Mouse (Mus musculus) forebrain, embryonic 12.5 days (tissue): ENCODE measurements around the gene Dcpp1. TPM values are rescaled to one million over a fixed set of nuclear protein-coding genes. Genes with fewer than 3 reads are reported as not detected.
A peak's percentile ranks its signal among the peaks of the same experiment; 100 is the strongest.
"Not testable (repeated sequence)": the region's sequence is repeated elsewhere in the genome, so short reads cannot be mapped to it uniquely, and the experiment has no call there.

ENCODE experiments used
- ATAC-seq: fragments of 200-750 bp; cut with Nextera tagmentation; 2 replicates; pipeline ENCODE4 v1.8.0; 2017; ENCODE audit warnings: moderate TSS enrichment; ENCODE audit not compliant: low FRiP score
- H3K27ac ChIP-seq: fragments of 300-500 bp; sonication (generic); 2 replicates; pipeline ENCODE4 v1.5.1; 2016; ENCODE audit warnings: mild to moderate bottlenecking
- H3K27me3 ChIP-seq: fragments of 300-500 bp; sonication (generic); 2 replicates; pipeline ENCODE4 v1.6.1; 2016; ENCODE audit warnings: mild to moderate bottlenecking
- H3K36me3 ChIP-seq: fragments of 300-500 bp; sonication (generic); replicated peaks from 2 replicates; pipeline ENCODE4 v1.6.1; 2016; ENCODE audit warnings: mild to moderate bottlenecking
- H3K4me1 ChIP-seq: fragments of 300-500 bp; sonication (generic); 2 replicates; pipeline ENCODE4 v1.6.1; 2016
- H3K4me2 ChIP-seq: fragments of 300-500 bp; sonication (generic); 2 replicates; pipeline ENCODE4 v1.6.1; 2016; ENCODE audit warnings: mild to moderate bottlenecking, moderate library complexity
- H3K4me3 ChIP-seq: fragments of 300-500 bp; sonication (generic); replicated peaks from 2 replicates; pipeline ENCODE4 v1.5.1; 2016; ENCODE audit warnings: mild to moderate bottlenecking
- H3K9ac ChIP-seq: fragments of 300-500 bp; sonication (generic); 2 replicates; pipeline ENCODE4 v1.6.1; 2016; ENCODE audit warnings: mild to moderate bottlenecking
- H3K9me3 ChIP-seq: fragments of 300-500 bp; sonication (generic); 2 replicates; pipeline ENCODE4 v1.6.1; 2016
- WGBS: fragments of 180-500 bp; shearing (Covaris S2); methylation state at CpG from one replicate; pipeline ENCODE4 v1.1.7; 2016; 5-methylcytosine and 5-hydroxymethylcytosine counted together
- polyA plus RNA-seq: library from polyadenylated mRNA; unstranded; fragments of >200 nt; fragmentation: Nextera tagmentation; extraction: Ambion mirVana; gene quantifications from 2 replicates; pipeline ENCODE4 v1.2.1, GENCODE M21; 2016

Dcpp1 gene
- not detected in 2 replicates for polyA plus RNA-seq

GRCm38 (mm10) chr17:23880576-23880975 lies at the start of gene Dcpp1, which contains the start of gene Dcpp2:
Gene Dcpp1, plus strand, starts transcription at chr17:23880876.
Gene Dcpp2, plus strand, starts transcription at chr17:23880880.
- not testable (repeated sequence) for H3K27ac ChIP-seq, H3K9me3 ChIP-seq, H3K36me3 ChIP-seq, H3K27me3 ChIP-seq, H3K4me3 ChIP-seq, H3K4me2 ChIP-seq, ATAC-seq, H3K4me1 ChIP-seq, H3K9ac ChIP-seq
- 79% methylated on average over 4 of the region's 4 CpGs for WGBS

- 92% methylated on average over 1 of the region's 1 CpGs for WGBS
- Histone ChIP-seq H3K4me2 (no peak overlapping the region), H3K4me1 (peaks cover 23% of the 10 kb centered on the region), H3K9me3 (no peaks in the 10 kb centered on the region), H3K27ac (no peak overlapping the region), H3K36me3 (peaks cover 13% of the 10 kb centered on the region), H3K9ac (no peak overlapping the region), H3K27me3 (peaks cover 49% of the 10 kb centered on the region), H3K4me3 (no peak overlapping the region)
- ATAC-seq, result no peak
Observed at GRCm38 (mm10) chr17:23831201-23831600, 49.5 kb upstream of the Dcpp1 start.

- no peak for ATAC-seq
- H3K27me3 ChIP-seq, result peaks cover 45% of the 10 kb centered on the region
- no peaks in the 10 kb centered on the region for H3K9me3 ChIP-seq
- H3K9ac ChIP-seq, result no peak within 1 kb of the TSS
- H3K4me2 ChIP-seq, result no peak within 1 kb of the TSS
- no peaks in the 10 kb centered on the region for H3K36me3 ChIP-seq
- no peak within 1 kb of the TSS for H3K27ac ChIP-seq
- no peak within 1 kb of the TSS for H3K4me3 ChIP-seq
- H3K4me1 ChIP-seq, result no peaks in the 10 kb centered on the region
- WGBS, result 55% methylated on average over 8 of the region's 8 CpGs
Observed at GRCm38 (mm10) chr17:23836006-23836575, 44.6 kb upstream of the Dcpp1 start, which contains the start of gene Prss33. Gene Prss33, minus strand, starts transcription at chr17:23836056.

- no peak overlapping the region for H3K9ac ChIP-seq
- no peaks in the 10 kb centered on the region for H3K4me1 ChIP-seq
- H3K4me2 ChIP-seq, result no peak overlapping the region
- WGBS, result 26% methylated on average over 4 of the region's 4 CpGs
- ATAC-seq, result no peak; the same call in 1 of the 2 replicates
- no peaks in the 10 kb centered on the region for H3K9me3 ChIP-seq
- no peak overlapping the region for H3K4me3 ChIP-seq
- peaks cover 11% of the 10 kb centered on the region; the same call in 1 of the 2 replicates for H3K27me3 ChIP-seq
- H3K36me3 ChIP-seq, result no peaks in the 10 kb centered on the region
- H3K27ac ChIP-seq, result no peak overlapping the region
Observed at GRCm38 (mm10) chr17:23841145-23841544, 39.5 kb upstream of the Dcpp1 start.

GRCm38 (mm10) chr17:23843141-23843811 lies 37.4 kb upstream of the Dcpp1 start:
- peak; percentile 30; the same call in 1 of the 2 replicates for ATAC-seq
- Histone ChIP-seq H3K36me3 (no peaks in the 10 kb centered on the region), H3K4me2 (peak overlapping the region; percentile 42), H3K9me3 (no peaks in the 10 kb centered on the region), H3K9ac (0 out of 2 replicates have a peak overlapping the region, but pooled peaks have one; percentile 26), H3K27ac (no peak overlapping the region), H3K4me1 (no peaks in the 10 kb centered on the region), H3K4me3 (peak overlapping the region; percentile 18; the same call in 1 of the 2 replicates), H3K27me3 (peaks cover 9% of the 10 kb centered on the region; the same call in 1 of the 2 replicates)
- 47% methylated on average over 23 of the region's 23 CpGs for WGBS

GRCm38 (mm10) chr17:23843812-23844273 lies 36.8 kb upstream of the Dcpp1 start, which contains the start of the genes Prss32 and Prss41:
Gene Prss32, plus strand, starts transcription at chr17:23843855.
Gene Prss41, minus strand, starts transcription at chr17:23844172.
- 11% methylated on average over 19 of the region's 19 CpGs for WGBS
- Histone ChIP-seq H3K9ac (0 out of 2 replicates have a peak within 1 kb of the TSS, but pooled peaks have one; percentile 26), H3K27ac (no peak within 1 kb of the TSS)

GRCm38 (mm10) chr17:23850028-23850427 lies 30.6 kb upstream of the Dcpp1 start:
- no peaks in the 10 kb centered on the region for H3K9me3 ChIP-seq
- no peak overlapping the region for H3K27ac ChIP-seq
- no peak overlapping the region for H3K4me3 ChIP-seq
- no peak overlapping the region for H3K9ac ChIP-seq
- H3K4me1 ChIP-seq, result no peaks in the 10 kb centered on the region
- H3K36me3 ChIP-seq, result no peaks in the 10 kb centered on the region
- 64% methylated on average over 2 of the region's 2 CpGs for WGBS
- ATAC-seq, result no peak
- H3K27me3 ChIP-seq, result peaks cover 5% of the 10 kb centered on the region; the same call in 1 of the 2 replicates
- H3K4me2 ChIP-seq, result no peak overlapping the region

More at GRCm38 (mm10) chr17:23843812-23844273, 36.8 kb upstream of the Dcpp1 start, which contains the start of the genes Prss32 and Prss41:
- peak within 1 kb of the TSS; percentile 18; the same call in 1 of the 2 replicates for H3K4me3 ChIP-seq
- no peaks in the 10 kb centered on the region for H3K9me3 ChIP-seq
- ATAC-seq, result peak; percentile 60; the same call in 1 of the 2 replicates
- H3K36me3 ChIP-seq, result no peaks in the 10 kb centered on the region
- H3K4me2 ChIP-seq, result peak within 1 kb of the TSS; percentile 42
- H3K4me1 ChIP-seq, result no peaks in the 10 kb centered on the region
- H3K27me3 ChIP-seq, result peaks cover 9% of the 10 kb centered on the region; the same call in 1 of the 2 replicates

- 0 out of 2 replicates have a peak overlapping the region, but pooled peaks have one; percentile 50 for H3K27ac ChIP-seq
- H3K4me3 ChIP-seq, result no peak overlapping the region
- H3K27me3 ChIP-seq, result peaks cover 5% of the 10 kb centered on the region; the same call in 1 of the 2 replicates
- no peaks in the 10 kb centered on the region for H3K9me3 ChIP-seq
- no peak overlapping the region for H3K4me2 ChIP-seq
- WGBS, result 61% methylated on average over 18 of the region's 19 CpGs
- no peak for ATAC-seq
- H3K36me3 ChIP-seq, result no peaks in the 10 kb centered on the region
- no peak overlapping the region for H3K9ac ChIP-seq
- no peaks in the 10 kb centered on the region for H3K4me1 ChIP-seq
Observed at GRCm38 (mm10) chr17:23850853-23851749, 29.6 kb upstream of the Dcpp1 start.

GRCm38 (mm10) chr17:23853292-23853691 lies 27.4 kb upstream of the Dcpp1 start:
- H3K36me3 ChIP-seq, result no peaks in the 10 kb centered on the region
- no peak overlapping the region for H3K4me2 ChIP-seq
- ATAC-seq, result 0 out of 2 replicates have a peak, but pooled peaks have one; percentile 9
- H3K4me3 ChIP-seq, result no peak overlapping the region
- H3K27me3 ChIP-seq, result no peaks in the 10 kb centered on the region; the same call in 1 of the 2 replicates
- no peaks in the 10 kb centered on the region for H3K9me3 ChIP-seq
- no peak overlapping the region for H3K27ac ChIP-seq
- H3K9ac ChIP-seq, result no peak overlapping the region
- 32% methylated on average over 5 of the region's 5 CpGs for WGBS
- no peaks in the 10 kb centered on the region for H3K4me1 ChIP-seq

- H3K9ac ChIP-seq, result no peak overlapping the region
- no peaks in the 10 kb centered on the region for H3K36me3 ChIP-seq
- H3K9me3 ChIP-seq, result no peaks in the 10 kb centered on the region
- no peak overlapping the region for H3K27ac ChIP-seq
- H3K4me3 ChIP-seq, result no peak overlapping the region
- no peak overlapping the region for H3K4me2 ChIP-seq
- H3K4me1 ChIP-seq, result no peaks in the 10 kb centered on the region
- ATAC-seq, result no peak
- 89% methylated on average over 10 of the region's 10 CpGs for WGBS
- no peaks in the 10 kb centered on the region; the same call in 1 of the 2 replicates for H3K27me3 ChIP-seq
Observed at GRCm38 (mm10) chr17:23854229-23854765, 26.4 kb upstream of the Dcpp1 start.

GRCm38 (mm10) chr17:23857193-23857592 lies 23.5 kb upstream of the Dcpp1 start:
- Histone ChIP-seq H3K9me3 (no peaks in the 10 kb centered on the region), H3K27me3 (no peaks in the 10 kb centered on the region; the same call in 1 of the 2 replicates), H3K4me3 (no peak overlapping the region), H3K36me3 (no peaks in the 10 kb centered on the region), H3K27ac (no peak overlapping the region), H3K4me2 (no peak overlapping the region), H3K4me1 (no peaks in the 10 kb centered on the region), H3K9ac (no peak overlapping the region)
- ATAC-seq, result no peak
- WGBS, result 85% methylated on average over 6 of the region's 6 CpGs
